In genomic region chr13:84771956-84772355, GRCm38 (mm10) we compare ENCODE assay signal across 15 mouse cellular contexts.
DNase-seq lines count a peak whose midpoint lies in the region.
"Had no signal": no experiment of that assay in that cellular context is flagged by ENCODE, and none has a peak within 500 bp of the region (broad histone marks: within the 10 kb centered on the region; RNA-seq: fewer than 3 reads in every experiment).

No protein-coding gene starts in this region.

- peak; percentile 13 for DNase-seq in ES-CJ7 (ENCODE audit: low read depth, low spot score)
- peak; percentile 32 for DNase-seq in ZHBTc4 (ENCODE audit: low read depth, low spot score)
- DNase-seq in gonadal fat pad, adult 2 months (ENCODE audit: low read depth), result peak; percentile 52
- DNase-seq in heart, postnatal 10 days, result no peak
- DNase-seq in urinary bladder, postnatal 10 days (ENCODE audit: low spot score), result no peak
- DNase-seq: adrenal gland, adult 2 months; adrenal gland, postnatal 10 days; adrenal gland, postnatal 25 days; cerebellum, adult 11 months; cerebellum, adult 18-20 months; cerebellum, adult 8-10 months; cerebellum, adult 9-11 months; cerebellum, postnatal 36 days; embryo, embryonic 11 days; forebrain, postnatal 0 days had no signal

- intact Hi-C loops in heart, postnatal 10 days (cut with DNase I), result no loop called here

Comparison
In these comparisons a context has a peak if more than half of its experiments do, and no peak if none do; other contexts are left out.
1. DNase-seq: peak in ES-CJ7 (single experiment), ZHBTc4 (single experiment) and gonadal fat pad, adult 2 months (single experiment); none in heart, postnatal 10 days (0 of 2) and urinary bladder, postnatal 10 days (single experiment).